Mouse (Mus musculus) cerebellum, adult 11-12 months (tissue): Measurements from ENCODE around the gene Gpr137c.

Source experiments
- DNase-seq: peaks from one replicate; pipeline ENCODE4 v3.0.0; 2022

The Gpr137c gene

GRCm38 (mm10) chr14:45303939-45304338 is 84.4 kb downstream of the Gpr137c start:
- no peak for DNase-seq

GRCm38 (mm10) chr14:45304389-45304788 is 84.9 kb downstream of the Gpr137c start:
- DNase-seq = no peak

GRCm38 (mm10) chr14:45305852-45306251 is 86.3 kb downstream of the Gpr137c start:
- DNase-seq = no peak

GRCm38 (mm10) chr14:45307630-45308328 is 88.3 kb downstream of the Gpr137c start:
- no peak for DNase-seq

- peak; percentile 48 for DNase-seq
These were observed 90.1 kb downstream of the Gpr137c start for GRCm38 (mm10) chr14:45309646-45310045.

- DNase-seq = no peak
These were observed 90.6 kb downstream of the Gpr137c start for GRCm38 (mm10) chr14:45310101-45310500.

GRCm38 (mm10) chr14:45316927-45317326 is 97.4 kb downstream of the Gpr137c start:
- no peak for DNase-seq

- DNase-seq = no peak
These were observed 98.4 kb downstream of the Gpr137c start for GRCm38 (mm10) chr14:45317921-45318411.

GRCm38 (mm10) chr14:45318426-45319236 is 99.1 kb downstream of the Gpr137c start, which contains the start of gene Ero1l:
Ero1l (minus strand) TSS chr14:45318771.
- peak; percentile 87 for DNase-seq

GRCm38 (mm10) chr14:45319237-45319610 is 99.7 kb downstream of the Gpr137c start:
- no peak for DNase-seq

- no peak for DNase-seq
These were observed 100.6 kb downstream of the Gpr137c start for GRCm38 (mm10) chr14:45320111-45320510.

- no peak for DNase-seq
These were observed 101.5 kb downstream of the Gpr137c start for GRCm38 (mm10) chr14:45321067-45321466.

GRCm38 (mm10) chr14:45321622-45322021 is 102.1 kb downstream of the Gpr137c start:
- DNase-seq = no peak

GRCm38 (mm10) chr14:45322450-45322849 is 102.9 kb downstream of the Gpr137c start:
- no peak for DNase-seq

- DNase-seq = no peak
These were observed 103.8 kb downstream of the Gpr137c start for GRCm38 (mm10) chr14:45323320-45323719.

- DNase-seq = no peak
These were observed 106.0 kb downstream of the Gpr137c start for GRCm38 (mm10) chr14:45325471-45325870.

GRCm38 (mm10) chr14:45328072-45328713 is 108.7 kb downstream of the Gpr137c start:
- DNase-seq = no peak

- DNase-seq = no peak
These were observed 109.6 kb downstream of the Gpr137c start for GRCm38 (mm10) chr14:45329018-45329588.

- peak; percentile 93 for DNase-seq
These were observed 110.2 kb downstream of the Gpr137c start, which contains the start of gene Psmc6 for GRCm38 (mm10) chr14:45329589-45330181. Psmc6 (plus strand) TSS chr14:45329788.
